Mouse (Mus musculus) MEL (cell line): Measurements from ENCODE around the gene Rhot1.

ENCODE experiments used
- CTCF ChIP-seq, 3 experiments: IDR thresholded peaks in 2 of 3; conservative IDR thresholded peaks in 1 of 3; 2 replicates each; pipeline ENCODE4 v1.5.1; 2011 to 2012; ENCODE audit warnings: low read length in 3 of 3, low read depth in 2 of 3, mild to moderate bottlenecking in 2 of 3, improper control_type of control experiment in 1 of 3, inconsistent platforms in 1 of 3, mixed read lengths in 1 of 3, moderate library complexity in 1 of 3; ENCODE audit not compliant: control insufficient read depth in 1 of 3, insufficient read depth in 1 of 3, poor library complexity in 1 of 3, severe bottlenecking in 1 of 3
- E2F4 ChIP-seq: IDR thresholded peaks from 2 replicates; pipeline ENCODE4 v1.6.1; 2011; ENCODE audit warnings: low read depth, low read length, improper control_type of control experiment, borderline replicate concordance
- EP300 ChIP-seq, 2 experiments: IDR thresholded peaks; 2 replicates each; pipeline ENCODE4 v1.6.1; 2011; ENCODE audit warnings: improper control_type of control experiment in 2 of 2, low read length in 2 of 2, low read depth in 1 of 2, mild to moderate bottlenecking in 1 of 2
- GABPA ChIP-seq: IDR thresholded peaks from 2 replicates; pipeline ENCODE4 v1.6.1; 2012; ENCODE audit warnings: low read depth, mild to moderate bottlenecking, inconsistent platforms, low read length, improper control_type of control experiment, moderate library complexity
- GATA1 ChIP-seq: IDR thresholded peaks from 2 replicates; pipeline ENCODE4 v1.6.1; 2011; ENCODE audit warnings: low read depth, low read length, improper control_type of control experiment
- JUND ChIP-seq: IDR thresholded peaks from 2 replicates; pipeline ENCODE4 v1.6.1; 2011; ENCODE audit warnings: low read depth, mild to moderate bottlenecking, improper control_type of control experiment, low read length
- MAZ ChIP-seq: IDR thresholded peaks from 2 replicates; pipeline ENCODE4 v1.6.1; 2012; ENCODE audit warnings: low read depth, mild to moderate bottlenecking, inconsistent platforms, low read length, improper control_type of control experiment
- MYC ChIP-seq: IDR thresholded peaks from 2 replicates; pipeline ENCODE4 v1.6.1; 2011; ENCODE audit warnings: low read depth, mild to moderate bottlenecking, low read length, improper control_type of control experiment, moderate library complexity
- POLR2A ChIP-seq, 2 experiments: IDR thresholded peaks; 2 replicates each; pipeline ENCODE4 v1.6.1; 2011 to 2012; ENCODE audit warnings: low read length in 2 of 2, mild to moderate bottlenecking in 2 of 2, control low read depth in 1 of 2, improper control_type of control experiment in 1 of 2, low read depth in 1 of 2, moderate library complexity in 1 of 2; ENCODE audit not compliant: control insufficient read depth in 1 of 2, insufficient read depth in 1 of 2, poor library complexity in 1 of 2
- TCF12 ChIP-seq: IDR thresholded peaks from 2 replicates; pipeline ENCODE4 v1.6.1; 2014; ENCODE audit warnings: low read depth, mild to moderate bottlenecking, inconsistent platforms, low read length, improper control_type of control experiment, moderate library complexity
- ZKSCAN1 ChIP-seq: IDR thresholded peaks from 2 replicates; pipeline ENCODE4 v1.6.1; 2012; ENCODE audit warnings: low read depth, mild to moderate bottlenecking, inconsistent platforms, low read length, improper control_type of control experiment, moderate library complexity
- ZMIZ1 ChIP-seq: IDR thresholded peaks from 2 replicates; pipeline ENCODE4 v1.6.1; 2012; ENCODE audit warnings: low read depth, mild to moderate bottlenecking, inconsistent platforms, low read length, improper control_type of control experiment, moderate library complexity
- ZNF384 ChIP-seq: IDR thresholded peaks from 2 replicates; pipeline ENCODE4 v1.6.1; 2012; ENCODE audit warnings: low read depth, mild to moderate bottlenecking, inconsistent platforms, low read length, improper control_type of control experiment

- no peak for TF ChIP-seq CTCF (IDR thresholded peaks at IDR 0.05 in 2 of 3, conservative IDR thresholded peaks at IDR 0.05 in 1 of 3; ENCODE audit: control insufficient read depth in 1 of 3, insufficient read depth in 1 of 3, low read depth in 2 of 3, low read length in 3 of 3, poor library complexity in 1 of 3, severe bottlenecking in 1 of 3)
- no peak for TF ChIP-seq EP300 (IDR thresholded peaks at IDR 0.05; ENCODE audit: low read depth in 1 of 2, low read length in 2 of 2)
- no peak for TF ChIP-seq ZMIZ1
- no peak for TF ChIP-seq GATA1
- TF ChIP-seq ZKSCAN1 = no peak
- TF ChIP-seq JUND = no peak
- TF ChIP-seq GABPA = no peak
- no peak for TF ChIP-seq POLR2A (IDR thresholded peaks at IDR 0.05; ENCODE audit: control insufficient read depth in 1 of 2, insufficient read depth in 1 of 2, low read depth in 1 of 2, low read length in 2 of 2, poor library complexity in 1 of 2)
- no peak for TF ChIP-seq TCF12
- no peak for TF ChIP-seq ZNF384
- no peak for TF ChIP-seq MYC
- TF ChIP-seq E2F4 = no peak
- TF ChIP-seq MAZ = no peak
Measured at GRCm38 (mm10) chr11:80238306-80238705, 29.5 kb downstream of the Rhot1 start.
